Mouse (Mus musculus): ENCODE data around the gene Tlr9. TPM values are rescaled to one million over a fixed set of nuclear protein-coding genes. Genes with fewer than 3 reads are reported as not detected.

Gene Tlr9
- total RNA-seq, 2 experiments from 2014 or later, result 1.2 to 1.5 TPM

GRCm38 (mm10) chr9:106269076-106269788, 46.8 kb downstream of the Tlr9 start:
- no peak for DNase-seq

- DNase-seq, result no peak
Observed at GRCm38 (mm10) chr9:106269879-106270278, 47.5 kb downstream of the Tlr9 start.

- DNase-seq, result no peak
Observed at GRCm38 (mm10) chr9:106270656-106271055, 48.3 kb downstream of the Tlr9 start.

- no peak for DNase-seq
Observed at GRCm38 (mm10) chr9:106272288-106272687, 49.9 kb downstream of the Tlr9 start.

- no peak for DNase-seq
Observed at GRCm38 (mm10) chr9:106273276-106273675, 50.9 kb downstream of the Tlr9 start.

- peak; percentile 64 for DNase-seq
Observed at GRCm38 (mm10) chr9:106273791-106274190, 51.4 kb downstream of the Tlr9 start.

- DNase-seq, result no peak
Observed at GRCm38 (mm10) chr9:106274652-106275180, 52.3 kb downstream of the Tlr9 start.

- no peak for DNase-seq
Observed at GRCm38 (mm10) chr9:106275806-106276205, 53.4 kb downstream of the Tlr9 start.

Small RNAs within 50 kb of the gene (microRNA-seq; reads per million reads assigned to microRNA genes)
- gene Mirlet7g, result 93,618 reads per million, percentile 100 among the genes with 10 or more reads in this experiment

Other genes starting within 250 kb of the Tlr9 start
- gene Col6a4, start 125.8 kb upstream of the Tlr9 start, total RNA-seq (2021), result 1 to 10 TPM in 1 of 2 experiments, under 1 TPM in 1; 0.96 to 1.7 TPM
- gene Glyctk, start 64.5 kb upstream of the Tlr9 start, total RNA-seq (2021), result 10 to 100 TPM; 15.7 to 23.2 TPM
- 10 to 100 TPM; 72.1 to 87.6 TPM for gene Wdr82, start 51.7 kb upstream of the Tlr9 start, total RNA-seq (2021)
- gene Ppm1m, start 22.9 kb upstream of the Tlr9 start, total RNA-seq (2021), result 100 to 1,000 TPM; 119 to 129 TPM
- gene Twf2, start 19.5 kb upstream of the Tlr9 start, total RNA-seq (2021), result 10 to 100 TPM; 38.5 to 58.6 TPM
- gene Alas1, start 26.1 kb downstream of the Tlr9 start, total RNA-seq (2021), result 1,000 to 10,000 TPM in 1 of 2 experiments, 100 to 1,000 TPM in 1; 940 to 1,609 TPM
- 1 to 10 TPM; 7.3 to 8.8 TPM for gene Poc1a, start 58.5 kb downstream of the Tlr9 start, total RNA-seq (2021)
- gene Dusp7, start 146.0 kb downstream of the Tlr9 start, total RNA-seq (2021), result 10 to 100 TPM; 21.0 to 26.1 TPM
- 100 to 1,000 TPM; 485 to 490 TPM for gene Rpl29, start 206.9 kb downstream of the Tlr9 start, total RNA-seq (2021)
- 10 to 100 TPM; 21.3 to 23.1 TPM for gene Acy1, start 215.7 kb downstream of the Tlr9 start, total RNA-seq (2021)
- gene Abhd14b, start 224.9 kb downstream of the Tlr9 start, total RNA-seq (2021), result 10 to 100 TPM; 30.7 to 32.6 TPM
- gene Abhd14a, start 225.1 kb downstream of the Tlr9 start, total RNA-seq (2021), result 10 to 100 TPM; 20.6 to 24.6 TPM
- gene Pcbp4, start 230.7 kb downstream of the Tlr9 start, total RNA-seq (2021), result 10 to 100 TPM; 28.6 to 42.5 TPM
- gene Gpr62, start 243.3 kb downstream of the Tlr9 start, total RNA-seq (2021), result under 1 TPM; 0.27 to 0.48 TPM